Mouse (Mus musculus) right cerebral cortex, postnatal 25 days (tissue): ENCODE results near the gene Rhbdd3.

ENCODE experiments used
- DNase-seq: peaks from one replicate; pipeline ENCODE4 v3.0.0; 2022

Gene Rhbdd3

DNA sequence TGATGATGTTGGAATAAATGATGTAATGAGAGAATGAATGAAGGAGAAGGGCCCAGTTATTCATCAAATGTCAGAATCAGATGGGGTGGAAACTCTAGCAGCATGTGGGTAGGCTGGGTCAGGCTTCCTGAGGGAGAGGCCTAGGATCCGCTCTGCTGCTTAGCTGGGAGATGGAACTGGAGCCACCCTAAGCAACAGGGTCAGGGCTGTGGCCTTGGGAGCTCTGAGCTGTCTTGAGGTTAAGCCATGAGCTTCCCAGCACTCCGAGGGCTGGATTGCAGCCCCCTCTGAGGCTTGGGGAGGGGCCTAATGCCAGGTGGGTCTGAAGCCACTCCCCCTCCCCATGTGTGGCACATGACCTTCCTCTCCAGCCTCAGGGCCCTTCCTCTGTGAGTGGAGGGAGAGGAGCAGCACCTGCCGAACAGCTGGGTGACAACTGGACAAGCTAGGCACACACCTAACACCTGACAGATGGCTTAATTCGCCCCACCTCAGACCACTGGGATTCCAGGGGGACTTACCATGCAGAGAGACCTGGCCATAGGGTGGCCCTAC is 31.5 kb downstream of the Rhbdd3 start:
- no peak for DNase-seq

GRCm38 (mm10) chr11:5132751-5133150 is 34.0 kb downstream of the Rhbdd3 start:
- no peak for DNase-seq

- DNase-seq, result no peak
Measured at GRCm38 (mm10) chr11:5135914-5136313, 37.2 kb downstream of the Rhbdd3 start.

DNA sequence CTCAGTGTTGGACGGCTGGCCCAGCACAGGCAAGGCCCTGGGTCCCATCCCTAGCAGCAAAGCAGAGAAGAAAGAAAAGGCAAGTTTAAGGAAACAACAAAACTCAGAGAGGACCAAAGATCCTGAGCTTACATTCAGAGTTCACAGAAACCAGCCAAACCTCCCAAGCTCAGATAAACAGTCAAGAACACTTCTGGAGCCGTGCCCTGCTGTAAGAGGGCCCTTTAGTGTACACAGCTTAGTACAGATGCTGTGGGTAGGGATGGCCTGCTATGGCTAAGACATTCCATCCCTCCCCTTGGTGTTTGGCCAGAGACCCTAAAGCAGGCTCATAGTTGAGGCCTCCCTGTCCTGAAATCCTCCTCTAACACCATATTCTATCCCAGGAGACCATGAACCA is 39.9 kb downstream of the Rhbdd3 start:
- DNase-seq, result no peak

GRCm38 (mm10) chr11:5139372-5139771 is 40.6 kb downstream of the Rhbdd3 start:
- no peak for DNase-seq

GRCm38 (mm10) chr11:5140619-5141018 is 41.9 kb downstream of the Rhbdd3 start:
- DNase-seq, result peak; percentile 43

- no peak for DNase-seq
Measured at GRCm38 (mm10) chr11:5141252-5141651, 42.5 kb downstream of the Rhbdd3 start.

- DNase-seq, result no peak
Measured at GRCm38 (mm10) chr11:5141965-5142364, 43.2 kb downstream of the Rhbdd3 start.

- no peak for DNase-seq
Measured at GRCm38 (mm10) chr11:5145600-5145999, 46.9 kb downstream of the Rhbdd3 start.

- DNase-seq, result no peak
Measured at GRCm38 (mm10) chr11:5149249-5149648, 50.5 kb downstream of the Rhbdd3 start.

GRCm38 (mm10) chr11:5149955-5150354 is 51.2 kb downstream of the Rhbdd3 start:
- DNase-seq, result no peak

DNA sequence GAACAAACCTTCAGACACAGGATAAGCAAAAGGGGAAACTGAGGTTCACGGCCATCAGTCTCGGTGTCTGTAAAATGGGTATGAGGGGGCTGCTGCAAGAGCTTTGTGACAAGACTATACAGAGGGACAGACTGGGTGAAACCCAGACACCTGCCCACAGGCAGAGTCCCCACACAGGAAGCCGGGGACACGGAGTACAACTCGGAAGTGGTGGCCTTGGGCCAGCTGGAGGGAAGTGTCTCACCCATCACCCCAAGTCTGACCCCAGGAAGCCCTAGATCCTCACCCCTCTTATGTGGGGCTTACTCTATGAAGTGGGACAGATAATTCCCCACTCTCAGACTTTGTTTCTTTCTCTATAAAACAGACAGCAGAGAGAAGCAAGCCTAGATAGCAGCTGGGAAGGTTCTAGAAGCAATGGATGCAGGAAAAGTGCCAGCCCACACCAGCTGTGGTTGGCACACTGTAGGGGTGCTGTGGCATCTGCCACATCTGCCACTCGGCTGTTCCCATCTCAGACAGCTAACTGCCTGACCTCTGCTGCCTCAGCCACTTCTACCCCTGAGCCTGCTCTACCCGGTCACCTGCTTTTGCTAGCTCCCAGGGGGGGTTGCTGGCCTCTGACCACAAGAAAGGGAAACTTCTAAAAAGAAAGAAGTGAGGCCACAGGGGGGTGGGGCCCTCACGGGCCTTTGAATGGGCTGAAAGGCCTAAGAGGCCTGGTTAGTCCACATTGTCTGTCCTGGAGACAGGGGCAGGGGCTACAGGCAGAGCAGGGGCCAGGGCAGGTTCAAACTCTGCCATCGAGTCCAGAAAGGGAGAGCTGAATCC is 51.9 kb downstream of the Rhbdd3 start:
- no peak for DNase-seq

- DNase-seq, result no peak
Measured at GRCm38 (mm10) chr11:5151247-5151630, 52.5 kb downstream of the Rhbdd3 start.

DNA sequence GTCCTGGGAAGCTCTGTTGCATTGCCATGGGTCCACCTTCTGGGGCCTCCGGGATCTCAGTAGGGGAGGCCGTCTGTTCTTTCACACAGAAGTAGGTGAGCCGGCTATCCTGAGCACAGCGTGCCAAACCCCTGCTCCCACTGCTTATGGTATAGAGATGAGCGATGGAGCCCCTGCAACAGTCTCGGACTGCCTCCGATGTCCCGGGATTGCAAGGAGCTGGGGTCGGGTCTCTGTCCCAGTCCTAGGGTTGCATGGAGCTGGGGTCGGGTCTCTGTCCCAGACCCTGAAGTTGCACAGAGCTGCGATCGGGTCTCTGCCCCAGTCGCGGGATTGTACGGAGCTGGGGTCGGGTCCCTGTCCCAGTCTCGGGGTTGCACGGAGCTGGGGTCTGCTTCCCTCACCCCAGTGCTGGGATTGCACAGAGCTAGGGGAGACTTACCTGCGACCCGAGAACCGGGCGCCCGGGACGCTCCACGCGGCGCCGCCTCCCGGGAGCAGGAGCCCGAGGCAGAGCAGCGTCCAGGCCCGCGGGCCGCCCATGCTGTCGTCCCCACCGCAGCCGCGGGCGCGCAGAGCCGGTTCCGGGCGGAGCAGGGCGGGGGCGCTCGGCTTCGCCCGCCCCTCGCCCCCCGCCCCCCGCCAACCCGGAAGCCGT is 53.1 kb downstream of the Rhbdd3 start, which contains the start of gene Emid1:
Gene Emid1 (minus strand): TSS at position 578 of the 658 bp plus-strand sequence.
- no peak for DNase-seq

GRCm38 (mm10) chr11:5154961-5155805 is 56.5 kb downstream of the Rhbdd3 start:
- DNase-seq, result no peak
